Mouse (Mus musculus) megakaryocyte, embryonic 14.5 days (primary cell): ENCODE measurements around the gene Calcoco1.

Experiments used
- FLI1 ChIP-seq: IDR thresholded peaks from 2 replicates; pipeline ENCODE4 v1.6.1; 2012; ENCODE audit warnings: low read length, inconsistent platforms, mixed read lengths
- GATA1 ChIP-seq: IDR thresholded peaks from 3 replicates; pipeline ENCODE4 v1.6.1; 2012; ENCODE audit warnings: mixed read lengths, low read length, inconsistent platforms, borderline replicate concordance

- TF ChIP-seq GATA1 (no peak), FLI1 (no peak)
Observed at GRCm38 (mm10) chr15:102743196-102743595, 21.2 kb upstream of the Calcoco1 start.
